Mouse (Mus musculus) CD8-positive naive resting alpha-beta T cell, adult 2 months (primary cell): ENCODE measurements around the gene Cybrd1.

ENCODE experiments used
- DNase-seq, 2 experiments: peaks; one replicate each; pipeline ENCODE4 v3.0.0; 2022; ENCODE audit warnings: low read depth in 2 of 2, low spot score in 2 of 2

Gene Cybrd1

GRCm38 (mm10) chr2:71167211-71167610, 49.5 kb downstream of the Cybrd1 start:
- DNase-seq: no peak

GRCm38 (mm10) chr2:71168461-71169021, 50.8 kb downstream of the Cybrd1 start:
- no peak for DNase-seq

GRCm38 (mm10) chr2:71173031-71173430, 55.3 kb downstream of the Cybrd1 start:
- DNase-seq: no peak

- no peak for DNase-seq
Measured at GRCm38 (mm10) chr2:71176329-71177249, 58.9 kb downstream of the Cybrd1 start.

- DNase-seq: no peak
Measured at GRCm38 (mm10) chr2:71177250-71177615, 59.5 kb downstream of the Cybrd1 start.

GRCm38 (mm10) chr2:71177760-71178159, 60.0 kb downstream of the Cybrd1 start:
- DNase-seq: no peak

- DNase-seq: no peak
Measured at GRCm38 (mm10) chr2:71179716-71180115, 62.0 kb downstream of the Cybrd1 start.

GRCm38 (mm10) chr2:71180566-71181217, 63.0 kb downstream of the Cybrd1 start:
- no peak for DNase-seq

- DNase-seq: no peak
Measured at GRCm38 (mm10) chr2:71187950-71188349, 70.2 kb downstream of the Cybrd1 start.

GRCm38 (mm10) chr2:71188861-71189260, 71.1 kb downstream of the Cybrd1 start:
- no peak for DNase-seq

GRCm38 (mm10) chr2:71191391-71192194, 73.9 kb downstream of the Cybrd1 start:
- no peak for DNase-seq

- no peak for DNase-seq
Measured at GRCm38 (mm10) chr2:71192195-71192807, 74.6 kb downstream of the Cybrd1 start.
